18 mouse cellular contexts compared by ENCODE assay signal in the genomic region with DNA sequence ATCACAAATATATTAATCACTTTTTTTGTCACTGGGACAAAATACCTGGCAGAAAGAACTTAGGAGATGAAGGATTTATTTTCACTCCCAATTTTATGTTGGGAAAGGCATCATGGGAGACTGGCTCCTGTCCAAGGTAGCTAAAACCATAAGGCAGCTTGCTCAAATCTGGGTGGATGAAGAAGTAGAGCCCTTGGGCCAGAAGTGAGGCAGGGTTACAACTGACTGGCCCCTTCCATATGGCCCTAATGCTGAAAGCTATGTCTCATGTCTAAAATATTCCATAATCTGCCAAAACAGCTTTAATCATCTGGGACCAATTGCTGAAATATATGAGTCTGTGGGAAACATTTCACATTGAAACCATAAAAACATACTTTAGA. TPM values are rescaled to one million over a fixed set of nuclear protein-coding genes. Genes with fewer than 3 reads are reported as not detected.
DNase-seq lines count a peak whose midpoint lies in the region; ATAC-seq lines count a peak whose summit lies in the region.
"Had no signal": no experiment of that assay in that cellular context is flagged by ENCODE, and none has a peak within 500 bp of the region (broad histone marks: within the 10 kb centered on the region; RNA-seq: fewer than 3 reads in every experiment).

No protein-coding gene starts in this region.

- H3K27ac ChIP-seq in heart, embryonic 16.5 days (ENCODE audit: low read length), result peak overlapping the region; percentile 57; the same call in 1 of the 2 replicates
- H3K27ac ChIP-seq in heart, embryonic 11.5 days (ENCODE audit: low read depth, low read length), result no peak overlapping the region
- H3K27ac ChIP-seq in embryonic facial prominence, embryonic 14.5 days (replicated peaks; ENCODE audit: low read depth, low read length), result peak overlapping the region; percentile 50
- peak overlapping the region; percentile 73; the same call in 1 of the 2 replicates for H3K27ac ChIP-seq in limb, embryonic 15.5 days
- no peak overlapping the region for H3K27ac ChIP-seq in forebrain, embryonic 15.5 days (replicated peaks)
- H3K27ac ChIP-seq: hindbrain, embryonic 15.5 days; liver, embryonic 12.5 days; lung, embryonic 15.5 days; neural tube, embryonic 15.5 days had no signal

- H3K4me3 ChIP-seq in heart, embryonic 16.5 days (ENCODE audit: low read length), result no peak overlapping the region
- H3K4me3 ChIP-seq in heart, embryonic 11.5 days (ENCODE audit: low read depth, low read length), result no peak overlapping the region
- H3K4me3 ChIP-seq in embryonic facial prominence, embryonic 14.5 days (ENCODE audit: low read depth, low read length), result no peak overlapping the region
- no peak overlapping the region for H3K4me3 ChIP-seq in limb, embryonic 15.5 days
- no peak overlapping the region for H3K4me3 ChIP-seq in forebrain, embryonic 15.5 days
- H3K4me3 ChIP-seq: hindbrain, embryonic 15.5 days; liver, embryonic 12.5 days; lung, embryonic 15.5 days; myocyte; neural tube, embryonic 15.5 days had no signal

- H3K9ac ChIP-seq in heart, embryonic 16.5 days (ENCODE audit: low read length), result no peak overlapping the region
- H3K9ac ChIP-seq in heart, embryonic 11.5 days (ENCODE audit: low read depth, low read length), result no peak overlapping the region
- H3K9ac ChIP-seq in embryonic facial prominence, embryonic 14.5 days (ENCODE audit: low read depth, low read length), result no peak overlapping the region
- H3K9ac ChIP-seq in limb, embryonic 15.5 days, result no peak overlapping the region
- H3K9ac ChIP-seq in forebrain, embryonic 15.5 days (replicated peaks), result no peak overlapping the region
- H3K9ac ChIP-seq: hindbrain, embryonic 15.5 days; liver, embryonic 12.5 days; lung, embryonic 15.5 days; neural tube, embryonic 15.5 days had no signal

- no peaks in the 10 kb centered on the region for H3K36me3 ChIP-seq in heart, embryonic 16.5 days (ENCODE audit: control insufficient read depth, insufficient read depth)
- H3K36me3 ChIP-seq in heart, embryonic 11.5 days (ENCODE audit: control insufficient read depth, insufficient read depth, low read length), result no peaks in the 10 kb centered on the region
- H3K36me3 ChIP-seq in embryonic facial prominence, embryonic 14.5 days (ENCODE audit: control insufficient read depth, insufficient read depth, low read length), result no peaks in the 10 kb centered on the region
- no peaks in the 10 kb centered on the region for H3K36me3 ChIP-seq in limb, embryonic 15.5 days
- H3K36me3 ChIP-seq in forebrain, embryonic 15.5 days, result no peaks in the 10 kb centered on the region
- H3K36me3 ChIP-seq: hindbrain, embryonic 15.5 days; liver, embryonic 12.5 days; lung, embryonic 15.5 days; neural tube, embryonic 15.5 days had no signal

- peak; percentile 29 to 47 for DNase-seq in kidney, postnatal 4 days
- DNase-seq in kidney, postnatal 14 days, result no peak
- peak; percentile 85 for DNase-seq in embryonic facial prominence, embryonic 14.5 days (ENCODE audit: low spot score)
- DNase-seq in spleen, postnatal 14 days (ENCODE audit: low spot score in 2 of 2), result no peak
- DNase-seq: cerebellum, adult 9-10 months; gastrocnemius, postnatal 36 days; midbrain, embryonic 14.5 days; right cerebral cortex, postnatal 4 days had no signal

- H3K4me1 ChIP-seq in heart, embryonic 16.5 days (ENCODE audit: control insufficient read depth, insufficient read depth, low read length), result peaks cover 2% of the 10 kb centered on the region; the same call in 1 of the 2 replicates
- no peaks in the 10 kb centered on the region for H3K4me1 ChIP-seq in heart, embryonic 11.5 days (ENCODE audit: control insufficient read depth, insufficient read depth, low read length)
- H3K4me1 ChIP-seq in embryonic facial prominence, embryonic 14.5 days (ENCODE audit: control insufficient read depth, insufficient read depth, low read length), result peaks cover 16% of the 10 kb centered on the region; the same call in 1 of the 2 replicates
- H3K4me1 ChIP-seq in limb, embryonic 15.5 days, result peaks cover 4% of the 10 kb centered on the region; the same call in 1 of the 2 replicates
- H3K4me1 ChIP-seq in forebrain, embryonic 15.5 days, result no peaks in the 10 kb centered on the region
- H3K4me1 ChIP-seq: hindbrain, embryonic 15.5 days; liver, embryonic 12.5 days; lung, embryonic 15.5 days; neural tube, embryonic 15.5 days had no signal

- no peaks in the 10 kb centered on the region for H3K9me3 ChIP-seq in heart, embryonic 16.5 days (replicated peaks; ENCODE audit: control insufficient read depth, low read length)
- H3K9me3 ChIP-seq in heart, embryonic 11.5 days (replicated peaks; ENCODE audit: control insufficient read depth, low read length), result no peaks in the 10 kb centered on the region
- no peaks in the 10 kb centered on the region for H3K9me3 ChIP-seq in embryonic facial prominence, embryonic 14.5 days (ENCODE audit: control insufficient read depth, low read length)
- no peaks in the 10 kb centered on the region for H3K9me3 ChIP-seq in limb, embryonic 15.5 days
- no peaks in the 10 kb centered on the region for H3K9me3 ChIP-seq in forebrain, embryonic 15.5 days
- H3K9me3 ChIP-seq: hindbrain, embryonic 15.5 days; liver, embryonic 12.5 days; lung, embryonic 15.5 days; neural tube, embryonic 15.5 days had no signal

- ATAC-seq in heart, embryonic 16.5 days (replicated peaks; ENCODE audit: extremely low read depth, insufficient read depth, low FRiP score), result no peak
- ATAC-seq in heart, embryonic 11.5 days (replicated peaks; ENCODE audit: insufficient number of reproducible peaks, low FRiP score, low TSS enrichment), result no peak
- peak; percentile 85; the same call in 1 of the 2 replicates for ATAC-seq in embryonic facial prominence, embryonic 14.5 days (ENCODE audit: low read depth)
- peak; percentile 82 for ATAC-seq in limb, embryonic 15.5 days (ENCODE audit: insufficient number of reproducible peaks, low FRiP score, low TSS enrichment, low read depth)
- ATAC-seq in forebrain, embryonic 15.5 days (replicated peaks), result no peak
- ATAC-seq: forebrain, embryonic 14.5 days; liver, embryonic 12.5 days had no signal

- H3K4me2 ChIP-seq in heart, embryonic 16.5 days (ENCODE audit: low read depth, low read length), result no peak overlapping the region
- H3K4me2 ChIP-seq in heart, embryonic 11.5 days, result no peak overlapping the region
- no peak overlapping the region for H3K4me2 ChIP-seq in embryonic facial prominence, embryonic 14.5 days (ENCODE audit: low read depth, low read length)
- H3K4me2 ChIP-seq in limb, embryonic 15.5 days, result no peak overlapping the region
- H3K4me2 ChIP-seq in forebrain, embryonic 15.5 days (replicated peaks), result no peak overlapping the region
- H3K4me2 ChIP-seq: hindbrain, embryonic 15.5 days; liver, embryonic 12.5 days; lung, embryonic 15.5 days; neural tube, embryonic 15.5 days had no signal

- no peaks in the 10 kb centered on the region for H3K27me3 ChIP-seq in heart, embryonic 16.5 days (ENCODE audit: control insufficient read depth, insufficient read depth, low read length)
- peaks cover 3% of the 10 kb centered on the region; the same call in 1 of the 2 replicates for H3K27me3 ChIP-seq in heart, embryonic 11.5 days (ENCODE audit: control insufficient read depth, insufficient read depth, low read length)
- peaks cover 4% of the 10 kb centered on the region; the same call in 1 of the 2 replicates for H3K27me3 ChIP-seq in embryonic facial prominence, embryonic 14.5 days (replicated peaks; ENCODE audit: control insufficient read depth, insufficient read depth, low read length)
- H3K27me3 ChIP-seq in limb, embryonic 15.5 days, result no peaks in the 10 kb centered on the region
- no peaks in the 10 kb centered on the region for H3K27me3 ChIP-seq in forebrain, embryonic 15.5 days
- H3K27me3 ChIP-seq: lung, embryonic 15.5 days had no signal

RNA-seq across cellular contexts. Expression of a gene that starts 15.8 kb away (rescaled TPM):
- 58.1 and 63.8 TPM in 2 replicates for polyA plus RNA-seq in heart, embryonic 16.5 days (2015; fragmentation: Nextera tagmentation; extraction: Ambion mirVana)
- polyA plus RNA-seq in heart, embryonic 11.5 days (2014; fragmentation: Nextera tagmentation; extraction: Ambion mirVana), result 33.5 and 43.3 TPM in 2 replicates
- 31.8 and 34.7 TPM in 2 replicates for polyA plus RNA-seq in embryonic facial prominence, embryonic 14.5 days (2014; fragmentation: Nextera tagmentation; extraction: Ambion mirVana)
- polyA plus RNA-seq in limb, embryonic 15.5 days (2015; fragmentation: Nextera tagmentation; extraction: Ambion mirVana), result 50.6 and 53.5 TPM in 2 replicates
- polyA plus RNA-seq in forebrain, embryonic 15.5 days (2015; fragmentation: Nextera tagmentation; extraction: Ambion mirVana), result 22.9 and 23.8 TPM in 2 replicates

Comparison
In these comparisons a context has a peak if more than half of its experiments do, and no peak if none do; other contexts are left out.
1. H3K27ac ChIP-seq: peak in heart, embryonic 16.5 days (single experiment), embryonic facial prominence, embryonic 14.5 days (single experiment) and limb, embryonic 15.5 days (single experiment); none in heart, embryonic 11.5 days (single experiment) and forebrain, embryonic 15.5 days (single experiment).
2. DNase-seq: peak in kidney, postnatal 4 days (2 of 2) and embryonic facial prominence, embryonic 14.5 days (single experiment); none in kidney, postnatal 14 days (single experiment) and spleen, postnatal 14 days (0 of 2).
3. ATAC-seq: peak in embryonic facial prominence, embryonic 14.5 days (single experiment) and limb, embryonic 15.5 days (single experiment); none in heart, embryonic 16.5 days (single experiment), heart, embryonic 11.5 days (single experiment) and forebrain, embryonic 15.5 days (single experiment).